Mouse (Mus musculus): ENCODE results near the gene Slc25a45.

Gene Slc25a45

GRCm38 (mm10) chr19:5889211-5889610 lies 11.6 kb downstream of the Slc25a45 start:
- no peak for DNase-seq (ENCODE audit: low read depth, low spot score)

- peak; percentile 45 for DNase-seq (ENCODE audit: low read depth, low spot score)
Measured at GRCm38 (mm10) chr19:5891521-5892258, 14.1 kb downstream of the Slc25a45 start.

GRCm38 (mm10) chr19:5892262-5892661 lies 14.7 kb downstream of the Slc25a45 start:
- no peak for DNase-seq (ENCODE audit: low read depth, low spot score)

DNA sequence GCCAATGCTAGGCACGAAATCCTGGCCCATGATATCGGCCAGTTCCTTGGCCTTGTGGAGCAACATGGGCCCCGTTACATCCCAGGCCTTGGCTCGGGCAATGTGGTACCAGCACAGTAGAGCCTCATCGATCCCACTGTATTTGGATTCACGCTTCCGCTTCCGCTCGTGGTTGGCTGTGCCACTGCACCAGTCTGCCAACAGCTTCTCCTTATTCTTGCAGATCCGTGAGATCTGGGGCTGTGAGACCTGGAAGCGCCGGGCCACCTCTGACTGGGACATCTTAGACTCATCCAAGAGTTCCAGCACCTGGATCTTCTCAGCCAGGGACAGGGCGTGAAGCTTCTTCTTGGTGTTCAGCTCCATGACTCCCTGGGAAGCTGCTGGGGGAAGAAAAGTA lies 15.1 kb downstream of the Slc25a45 start:
- no peak for DNase-seq (ENCODE audit: low read depth, low spot score)

- peak; percentile 18 for DNase-seq (ENCODE audit: low read depth, low spot score)
Measured at GRCm38 (mm10) chr19:5893282-5894001, 15.8 kb downstream of the Slc25a45 start.

DNA sequence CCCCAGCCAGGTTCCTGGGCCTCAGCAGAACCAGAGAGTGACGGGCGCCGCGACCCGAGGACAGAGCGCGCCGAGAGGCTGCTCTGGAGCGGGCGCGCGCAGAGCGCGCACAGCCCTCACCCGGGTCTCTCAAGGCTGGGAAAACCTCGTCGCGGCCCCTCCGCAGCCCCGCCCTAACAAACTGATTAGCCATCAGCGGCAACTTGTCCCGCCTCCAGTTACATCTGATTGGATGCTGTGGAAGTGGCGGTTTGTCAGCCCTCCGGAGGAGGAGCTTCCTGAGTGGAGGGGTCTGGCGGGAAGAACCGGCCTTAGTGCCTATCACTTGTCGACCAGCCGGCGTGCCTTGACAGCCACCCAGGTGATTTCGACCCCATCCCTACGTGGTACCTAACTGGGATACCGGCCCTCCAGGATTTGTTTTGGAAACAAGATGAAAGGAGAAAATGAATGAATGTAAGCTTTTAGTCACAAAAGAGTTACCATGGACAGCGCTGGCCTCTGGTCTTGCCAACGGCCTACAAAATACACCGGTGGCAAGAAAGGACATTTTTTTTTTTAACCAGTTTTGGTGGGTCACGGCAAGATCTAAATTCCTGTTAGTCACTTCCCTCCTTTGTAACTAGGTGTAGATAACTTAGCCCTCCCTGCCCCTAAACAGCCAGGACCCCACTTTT lies 16.5 kb downstream of the Slc25a45 start, which contains the start of gene Tigd3:
TSS of gene Tigd3 (minus strand) at position 148 of the 677 bp plus-strand sequence.
- DNase-seq (ENCODE audit: low read depth, low spot score), result peak; percentile 97

GRCm38 (mm10) chr19:5907275-5907674 lies 29.7 kb downstream of the Slc25a45 start:
- no peak for DNase-seq (ENCODE audit: low read depth, low spot score)

- DNase-seq (ENCODE audit: low read depth, low spot score), result peak; percentile 50
Measured at GRCm38 (mm10) chr19:5910221-5910620, 32.6 kb downstream of the Slc25a45 start.

DNA sequence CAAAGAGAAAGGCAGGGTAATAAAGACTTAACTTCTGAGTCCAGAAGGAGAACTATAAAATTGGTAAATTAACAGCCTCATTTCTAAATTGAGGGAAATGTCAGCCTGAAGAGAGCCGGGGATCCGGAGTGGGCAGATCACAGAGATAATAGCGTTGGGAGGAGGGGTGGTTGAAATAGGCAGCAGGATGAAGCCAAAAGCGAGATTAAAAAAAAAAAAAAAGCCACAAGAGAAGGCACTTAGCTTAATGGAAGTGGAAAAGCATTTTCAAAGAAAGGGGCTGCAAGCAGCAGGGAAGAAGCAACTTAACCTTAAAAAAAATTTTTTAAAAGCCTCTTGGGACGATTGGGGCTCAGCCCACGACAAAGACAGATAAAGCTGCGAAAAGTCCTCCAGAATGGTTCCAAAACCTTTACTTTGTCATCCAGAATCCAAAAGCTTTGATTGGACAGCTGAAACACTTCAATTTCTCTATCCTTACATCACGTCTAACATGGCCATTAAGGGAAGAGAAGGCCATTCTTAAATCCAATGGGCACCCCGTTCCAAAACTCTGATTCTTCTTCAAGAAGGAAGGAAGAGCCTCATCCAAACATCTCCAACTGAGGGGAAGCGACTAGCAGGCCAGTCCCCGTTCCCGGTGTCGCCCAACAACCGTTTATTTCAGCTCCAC lies 34.0 kb downstream of the Slc25a45 start:
- peak; percentile 23 for DNase-seq (ENCODE audit: low read depth, low spot score)

- DNase-seq (ENCODE audit: low read depth, low spot score), result peak; percentile 99
Measured at GRCm38 (mm10) chr19:5912103-5913006, 34.7 kb downstream of the Slc25a45 start.

- DNase-seq (ENCODE audit: low read depth, low spot score), result no peak
Measured at GRCm38 (mm10) chr19:5913007-5913719, 35.6 kb downstream of the Slc25a45 start, which contains the start of gene Dpf2. Gene Dpf2 (minus strand): TSS chr19:5913010.

GRCm38 (mm10) chr19:5921715-5922114 lies 44.1 kb downstream of the Slc25a45 start:
- DNase-seq (ENCODE audit: low read depth, low spot score), result no peak

DNA sequence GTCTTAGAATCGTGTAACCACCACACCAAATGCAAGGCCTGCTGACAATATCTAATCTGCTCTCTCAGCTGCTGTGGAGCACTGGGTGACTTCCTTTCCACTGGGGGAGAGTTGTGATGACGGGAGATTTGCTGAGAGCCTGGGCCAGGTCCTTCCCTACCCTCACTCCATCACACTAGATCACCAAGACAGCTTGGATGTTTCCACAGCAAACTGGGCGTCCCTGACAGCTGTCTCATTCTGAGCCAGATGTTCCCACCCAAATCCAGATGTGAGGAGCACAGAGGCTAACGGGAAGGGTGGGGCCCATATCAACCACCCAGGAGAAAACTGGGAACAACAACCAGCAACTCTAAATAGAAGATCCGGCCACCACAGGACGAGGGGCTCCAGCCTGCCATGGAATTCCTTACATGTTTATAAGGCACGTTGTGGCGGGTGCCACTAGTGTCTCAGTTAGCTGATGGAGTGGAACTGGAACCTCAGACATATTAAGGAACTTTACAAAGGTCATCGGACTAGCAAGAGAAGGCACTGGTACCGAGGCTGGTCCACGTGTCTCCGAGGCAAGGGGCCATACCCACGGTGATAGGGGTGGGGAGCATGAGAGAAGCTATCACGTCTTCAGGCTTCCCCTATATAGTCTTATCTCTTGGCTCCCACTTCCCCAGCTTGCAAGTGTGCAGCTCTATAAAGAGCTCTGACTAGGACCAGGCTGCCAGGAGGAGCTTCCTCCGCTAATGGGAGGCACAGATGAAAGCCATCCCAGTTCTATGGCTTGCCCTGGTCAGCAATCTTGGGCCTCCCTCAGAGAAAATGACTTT lies 44.7 kb downstream of the Slc25a45 start:
- no peak for DNase-seq (ENCODE audit: low read depth, low spot score)

- DNase-seq (ENCODE audit: low read depth, low spot score), result no peak
Measured at GRCm38 (mm10) chr19:5922963-5923362, 45.4 kb downstream of the Slc25a45 start.

- peak; percentile 91 for DNase-seq (ENCODE audit: low read depth, low spot score)
Measured at GRCm38 (mm10) chr19:5923990-5924712, 46.5 kb downstream of the Slc25a45 start.

- peak; percentile 99 for DNase-seq (ENCODE audit: low read depth, low spot score)
Measured at GRCm38 (mm10) chr19:5924713-5925093, 47.1 kb downstream of the Slc25a45 start, which contains the start of gene Cdc42ep2. Gene Cdc42ep2 (minus strand): TSS chr19:5924816.

- peak; percentile 21 for DNase-seq (ENCODE audit: low read depth, low spot score)
Measured at GRCm38 (mm10) chr19:5925311-5925855, 47.8 kb downstream of the Slc25a45 start.

DNA sequence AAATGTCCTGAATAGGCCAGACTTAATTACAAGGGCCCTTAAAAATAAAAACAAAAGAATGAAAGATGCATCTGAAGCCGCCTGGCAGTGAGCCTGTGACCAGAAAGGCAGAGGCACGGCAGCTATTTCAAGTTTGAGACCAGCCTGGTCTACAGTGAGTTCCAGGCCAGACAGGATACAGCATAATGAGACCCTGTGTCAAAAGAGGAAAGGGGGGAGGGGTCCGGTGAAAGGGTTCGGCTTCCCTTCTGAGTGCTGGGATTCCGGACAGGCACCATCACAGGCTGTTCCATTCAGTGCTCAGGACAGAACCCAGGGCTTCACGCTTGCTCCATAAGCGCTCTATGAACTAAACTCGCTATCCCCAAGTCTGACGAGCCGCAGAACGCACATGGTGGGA lies 49.4 kb downstream of the Slc25a45 start:
- no peak for DNase-seq (ENCODE audit: low read depth, low spot score)
